Mouse (Mus musculus): ENCODE data around the gene Aldh1l1. TPM values are rescaled to one million over a fixed set of nuclear protein-coding genes. Genes with fewer than 3 reads are reported as not detected.

Aldh1l1 gene
- polyA plus RNA-seq, 1 experiment from 2014 or later, result 8.1 TPM

DNA sequence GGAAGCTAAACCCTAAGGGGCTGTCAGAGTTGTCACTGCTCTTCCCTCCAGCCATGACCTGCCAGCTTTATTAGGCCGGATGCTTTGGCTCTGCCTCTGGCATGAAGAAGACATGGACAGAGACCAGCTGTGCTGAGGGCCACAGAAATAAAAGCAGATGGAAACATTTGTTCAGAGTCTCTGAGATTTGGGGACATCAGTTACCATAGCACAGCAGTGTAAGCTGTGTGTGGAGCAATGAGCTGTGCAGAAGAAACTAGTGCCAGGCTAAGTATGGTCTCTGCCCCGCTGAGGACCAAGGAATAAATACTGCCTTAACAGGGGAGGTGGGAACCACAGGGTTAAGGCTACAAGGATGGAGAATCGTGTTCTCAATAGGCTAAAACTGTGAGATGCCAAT, 50.6 kb downstream of the Aldh1l1 start:
- Histone ChIP-seq H3K9ac (no peak overlapping the region), H3K9me3 (replicated peaks) (no peaks in the 10 kb centered on the region), H3K36me3 (ENCODE audit: poor library complexity, severe bottlenecking) (no peaks in the 10 kb centered on the region), H3K4me3 (no peak overlapping the region), H3K4me2 (no peak overlapping the region), H3K27ac (no peak overlapping the region), H3K4me1 (peaks cover 32% of the 10 kb centered on the region), H3K27me3 (0 out of 2 replicates have a peak, but pooled peaks cover 6% of the 10 kb centered on the region)
- WGBS, result 74% methylated on average over 3 of the region's 3 CpGs
- no peak for ATAC-seq

DNA sequence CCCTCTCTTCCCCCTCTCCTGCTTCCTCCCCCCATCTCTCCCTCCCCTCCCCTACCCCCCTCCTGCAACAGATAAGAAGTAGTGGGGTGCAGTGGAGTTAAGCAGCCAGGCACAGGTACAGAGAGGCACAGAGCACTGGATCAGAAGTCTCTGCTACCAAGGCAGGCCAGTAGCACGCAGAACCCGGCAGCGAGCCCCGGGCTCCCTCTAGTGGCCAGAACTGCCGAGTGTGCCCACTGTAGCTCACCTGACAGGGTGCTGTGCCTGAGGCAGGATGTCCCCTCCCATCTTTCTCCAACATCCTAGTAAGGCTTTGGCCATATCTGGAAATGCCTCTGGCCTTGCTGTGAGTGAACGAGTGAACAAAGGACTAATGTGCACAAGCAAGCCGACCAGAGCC, 51.7 kb downstream of the Aldh1l1 start:
- WGBS, result 5% methylated on average over 7 of the region's 7 CpGs
- H3K27me3 ChIP-seq, result 0 out of 2 replicates have a peak, but pooled peaks cover 6% of the 10 kb centered on the region
- H3K27ac ChIP-seq, result no peak overlapping the region
- H3K9me3 ChIP-seq (replicated peaks), result no peaks in the 10 kb centered on the region
- no peak overlapping the region for H3K9ac ChIP-seq
- no peak overlapping the region for H3K4me3 ChIP-seq
- H3K4me1 ChIP-seq, result peaks cover 34% of the 10 kb centered on the region
- ATAC-seq, result peak; percentile 61; the same call in 1 of the 2 replicates
- H3K36me3 ChIP-seq (ENCODE audit: poor library complexity, severe bottlenecking), result no peaks in the 10 kb centered on the region
- no peak overlapping the region for H3K4me2 ChIP-seq

GRCm38 (mm10) chr6:90539271-90539670, 53.0 kb downstream of the Aldh1l1 start:
- no peak for ATAC-seq
- no peaks in the 10 kb centered on the region for H3K36me3 ChIP-seq (ENCODE audit: poor library complexity, severe bottlenecking)
- no peak overlapping the region for H3K27ac ChIP-seq
- 95% methylated on average over 4 of the region's 4 CpGs for WGBS
- no peak overlapping the region for H3K4me3 ChIP-seq
- H3K9ac ChIP-seq, result no peak overlapping the region
- no peaks in the 10 kb centered on the region for H3K9me3 ChIP-seq (replicated peaks)
- H3K4me2 ChIP-seq, result no peak overlapping the region
- 0 out of 2 replicates have a peak, but pooled peaks cover 6% of the 10 kb centered on the region for H3K27me3 ChIP-seq
- peaks cover 34% of the 10 kb centered on the region for H3K4me1 ChIP-seq

DNA sequence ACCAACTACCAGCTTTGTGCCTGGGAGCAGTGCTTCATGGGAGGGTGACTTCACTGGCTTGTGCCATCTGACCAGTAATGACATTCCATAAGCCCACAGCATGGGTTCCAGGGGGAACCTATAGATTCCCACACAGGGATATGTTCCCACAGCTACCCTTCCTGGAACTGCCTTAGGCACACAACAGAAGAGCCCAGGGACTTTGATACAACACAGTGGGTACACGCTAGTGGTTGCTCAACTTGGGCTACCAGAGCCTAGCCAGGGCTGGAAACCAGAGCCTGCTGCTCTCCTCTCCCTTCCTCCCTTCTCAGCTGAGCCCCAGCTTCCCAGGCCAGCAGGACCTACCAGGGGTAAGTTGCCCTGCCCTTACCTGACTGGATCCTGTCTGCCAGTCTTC, 54.3 kb downstream of the Aldh1l1 start:
- Histone ChIP-seq H3K4me3 (no peak overlapping the region), H3K4me2 (no peak overlapping the region), H3K4me1 (peaks cover 22% of the 10 kb centered on the region), H3K27ac (peak overlapping the region; percentile 49), H3K9me3 (replicated peaks) (no peaks in the 10 kb centered on the region), H3K9ac (no peak overlapping the region), H3K36me3 (ENCODE audit: poor library complexity, severe bottlenecking) (no peaks in the 10 kb centered on the region), H3K27me3 (0 out of 2 replicates have a peak, but pooled peaks cover 6% of the 10 kb centered on the region)
- WGBS, result 90% methylated on average over 1 of the region's 1 CpGs
- ATAC-seq, result no peak

- H3K4me3 ChIP-seq, result no peak overlapping the region
Observed at GRCm38 (mm10) chr6:90541367-90541772, 55.1 kb downstream of the Aldh1l1 start.

GRCm38 (mm10) chr6:90544433-90544832, 58.2 kb downstream of the Aldh1l1 start:
- no peak for ATAC-seq
- 79% methylated on average over 2 of the region's 2 CpGs for WGBS
- Histone ChIP-seq H3K4me1 (peaks cover 16% of the 10 kb centered on the region), H3K27ac (no peak overlapping the region), H3K9me3 (replicated peaks) (no peaks in the 10 kb centered on the region), H3K4me2 (no peak overlapping the region), H3K27me3 (peaks cover under 1% of the 10 kb centered on the region; the same call in 1 of the 2 replicates), H3K9ac (no peak overlapping the region), H3K4me3 (no peak overlapping the region), H3K36me3 (ENCODE audit: poor library complexity, severe bottlenecking) (no peaks in the 10 kb centered on the region)

More at GRCm38 (mm10) chr6:90541367-90541772, 55.1 kb downstream of the Aldh1l1 start:
- ATAC-seq, result peak; percentile 50
- H3K27ac ChIP-seq, result peak overlapping the region; percentile 49; the same call in 1 of the 2 replicates
- no peak overlapping the region for H3K4me2 ChIP-seq
- no peaks in the 10 kb centered on the region for H3K9me3 ChIP-seq (replicated peaks)
- H3K9ac ChIP-seq, result no peak overlapping the region
- H3K4me1 ChIP-seq, result peaks cover 16% of the 10 kb centered on the region
- 29% methylated on average over 5 of the region's 5 CpGs for WGBS
- H3K36me3 ChIP-seq (ENCODE audit: poor library complexity, severe bottlenecking), result no peaks in the 10 kb centered on the region
- 0 out of 2 replicates have a peak, but pooled peaks cover 6% of the 10 kb centered on the region for H3K27me3 ChIP-seq

DNA sequence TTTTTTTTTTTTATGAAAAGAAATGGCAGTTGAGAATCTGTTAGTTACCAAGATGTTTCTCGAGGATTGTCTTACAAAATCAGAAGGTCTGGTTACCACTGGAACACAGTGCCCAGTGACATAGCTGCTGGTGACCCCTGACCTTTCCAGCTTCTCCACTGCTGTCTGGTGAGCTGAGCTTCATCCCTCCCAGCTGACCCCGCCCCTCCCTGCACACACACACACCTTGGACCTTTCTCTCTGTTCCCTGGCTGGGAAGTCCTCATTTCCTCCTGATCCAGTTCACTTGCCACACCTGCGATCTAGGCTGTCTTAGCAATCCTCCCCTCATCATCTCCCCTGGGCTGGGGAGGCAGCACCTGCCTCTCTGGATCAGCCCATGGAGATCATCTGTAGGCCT, 60.0 kb downstream of the Aldh1l1 start:
- H3K9ac ChIP-seq, result no peak overlapping the region
- peaks cover 11% of the 10 kb centered on the region; the same call in 1 of the 2 replicates for H3K27me3 ChIP-seq
- no peaks in the 10 kb centered on the region for H3K9me3 ChIP-seq (replicated peaks)
- H3K4me2 ChIP-seq, result no peak overlapping the region
- no peak overlapping the region for H3K27ac ChIP-seq
- ATAC-seq, result no peak
- no peaks in the 10 kb centered on the region for H3K36me3 ChIP-seq (ENCODE audit: poor library complexity, severe bottlenecking)
- WGBS, result 71% methylated on average over 3 of the region's 3 CpGs
- peaks cover 7% of the 10 kb centered on the region for H3K4me1 ChIP-seq
- H3K4me3 ChIP-seq, result no peak overlapping the region

DNA sequence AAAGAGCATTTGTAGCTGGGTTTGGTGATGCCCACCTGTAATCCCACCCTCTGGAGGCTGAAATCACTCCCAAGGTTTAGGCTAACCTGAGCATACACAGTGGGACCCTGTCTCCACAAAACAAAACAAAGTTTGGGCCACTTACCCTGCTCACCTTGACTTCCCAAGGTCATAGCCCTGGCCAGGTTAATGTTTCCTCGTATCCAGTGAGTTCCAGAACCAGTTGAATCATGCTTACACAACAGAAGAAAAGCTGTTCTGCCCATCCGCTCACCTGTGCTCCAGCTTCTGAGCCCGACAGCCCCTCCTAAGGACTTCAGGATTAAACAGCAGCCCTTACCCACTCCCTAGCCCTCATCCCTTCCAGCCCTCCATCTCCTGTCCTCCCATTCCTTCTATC, 60.8 kb downstream of the Aldh1l1 start:
- H3K4me3 ChIP-seq, result no peak overlapping the region
- ATAC-seq, result no peak

GRCm38 (mm10) chr6:90550161-90550912, 64.1 kb downstream of the Aldh1l1 start:
- Histone ChIP-seq H3K9ac (no peak overlapping the region), H3K4me1 (no peaks in the 10 kb centered on the region; the same call in 1 of the 2 replicates), H3K27me3 (peaks cover 11% of the 10 kb centered on the region; the same call in 1 of the 2 replicates), H3K9me3 (replicated peaks) (no peaks in the 10 kb centered on the region), H3K4me3 (peak overlapping the region; percentile 15; the same call in 1 of the 2 replicates), H3K36me3 (ENCODE audit: poor library complexity, severe bottlenecking) (no peaks in the 10 kb centered on the region), H3K4me2 (peak overlapping the region; percentile 36), H3K27ac (no peak overlapping the region)
- peak; percentile 88 for ATAC-seq
- WGBS, result 14% methylated on average over 25 of the region's 25 CpGs

More for the DNA sequence above, 60.8 kb downstream of the Aldh1l1 start:
- WGBS, result 81% methylated on average over 3 of the region's 3 CpGs
- Histone ChIP-seq H3K9ac (no peak overlapping the region), H3K4me1 (no peaks in the 10 kb centered on the region; the same call in 1 of the 2 replicates), H3K4me2 (no peak overlapping the region), H3K27me3 (peaks cover 11% of the 10 kb centered on the region; the same call in 1 of the 2 replicates), H3K36me3 (ENCODE audit: poor library complexity, severe bottlenecking) (no peaks in the 10 kb centered on the region), H3K9me3 (replicated peaks) (no peaks in the 10 kb centered on the region), H3K27ac (no peak overlapping the region)

DNA sequence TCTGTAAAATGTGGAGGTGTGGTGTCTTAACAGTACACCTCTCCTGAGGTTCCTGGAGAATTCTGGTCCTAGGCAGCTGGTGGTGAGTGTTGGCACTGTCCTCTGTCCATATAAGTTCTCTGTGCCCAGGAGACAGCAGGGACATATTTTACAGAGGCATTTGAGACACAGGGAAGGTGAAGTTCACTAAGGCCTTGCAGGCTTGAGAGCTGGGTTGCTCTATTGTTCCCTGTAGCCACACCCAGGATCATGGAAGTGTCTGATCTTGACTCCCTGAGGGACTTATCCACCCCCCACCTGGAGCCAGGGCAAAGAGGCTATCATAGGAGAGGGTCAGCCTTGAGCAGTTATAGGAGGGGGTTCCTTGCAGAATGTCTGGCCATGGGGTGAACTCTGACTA, 65.0 kb downstream of the Aldh1l1 start:
- Histone ChIP-seq H3K9ac (no peak overlapping the region), H3K4me2 (peak overlapping the region; percentile 36; the same call in 1 of the 2 replicates)

DNA sequence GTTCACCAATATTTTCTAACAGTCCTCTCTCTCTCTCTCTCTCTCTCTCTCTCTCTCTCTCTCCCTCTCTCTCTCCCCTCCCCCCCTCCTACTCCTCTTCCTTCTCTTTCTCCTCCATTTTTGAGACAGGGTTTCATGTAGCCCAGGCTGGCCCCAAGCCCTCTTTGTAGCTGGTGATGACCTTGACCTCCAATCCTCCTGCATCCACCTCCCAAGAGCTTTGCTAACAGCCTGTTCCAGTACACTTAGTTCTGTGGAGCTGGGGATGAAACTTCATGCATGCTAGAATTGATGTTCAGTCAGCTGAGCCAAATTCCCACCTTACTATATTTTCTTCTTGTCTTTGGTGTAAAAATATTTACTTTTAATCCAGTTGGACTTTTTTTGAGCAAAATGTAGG, 67.0 kb downstream of the Aldh1l1 start:
- no peak for ATAC-seq
- H3K9ac ChIP-seq, result no peak overlapping the region
- no peaks in the 10 kb centered on the region for H3K9me3 ChIP-seq (replicated peaks)
- no peak overlapping the region for H3K27ac ChIP-seq
- no peaks in the 10 kb centered on the region; the same call in 1 of the 2 replicates for H3K4me1 ChIP-seq
- H3K4me2 ChIP-seq, result no peak overlapping the region
- H3K4me3 ChIP-seq, result no peak overlapping the region
- no peaks in the 10 kb centered on the region for H3K36me3 ChIP-seq (ENCODE audit: poor library complexity, severe bottlenecking)
- peaks cover 11% of the 10 kb centered on the region; the same call in 1 of the 2 replicates for H3K27me3 ChIP-seq

More for the DNA sequence above, 65.0 kb downstream of the Aldh1l1 start:
- Histone ChIP-seq H3K4me3 (no peak overlapping the region), H3K9me3 (replicated peaks) (no peaks in the 10 kb centered on the region), H3K36me3 (ENCODE audit: poor library complexity, severe bottlenecking) (no peaks in the 10 kb centered on the region), H3K27me3 (peaks cover 11% of the 10 kb centered on the region; the same call in 1 of the 2 replicates), H3K27ac (no peak overlapping the region), H3K4me1 (no peaks in the 10 kb centered on the region; the same call in 1 of the 2 replicates)
- no peak for ATAC-seq

- H3K4me3 ChIP-seq, result no peak overlapping the region
Observed at GRCm38 (mm10) chr6:90553682-90554081, 67.5 kb downstream of the Aldh1l1 start.

More at GRCm38 (mm10) chr6:90553682-90554081, 67.5 kb downstream of the Aldh1l1 start:
- no peak for ATAC-seq
- WGBS, result 92% methylated on average over 5 of the region's 5 CpGs
- no peak overlapping the region for H3K9ac ChIP-seq
- no peak overlapping the region for H3K27ac ChIP-seq
- no peak overlapping the region for H3K4me2 ChIP-seq
- no peaks in the 10 kb centered on the region for H3K36me3 ChIP-seq (ENCODE audit: poor library complexity, severe bottlenecking)
- no peaks in the 10 kb centered on the region; the same call in 1 of the 2 replicates for H3K4me1 ChIP-seq
- H3K9me3 ChIP-seq (replicated peaks), result no peaks in the 10 kb centered on the region
- H3K27me3 ChIP-seq, result peaks cover 11% of the 10 kb centered on the region; the same call in 1 of the 2 replicates

Data from forebrain, embryonic 13.5 days (tissue).